Mouse (Mus musculus) left cerebral cortex, adult 6 months (tissue): ENCODE measurements around the gene Chst5. TPM values are rescaled to one million over a fixed set of nuclear protein-coding genes. Genes with fewer than 3 reads are reported as not detected.

Experiments used
- long read RNA-seq, 2 experiments: library from polyadenylated mRNA; unstranded; transcript quantifications; one replicate each; pipeline ENCODE4 v2.0.0; 2019 to 2020
- polyA plus RNA-seq: library from polyadenylated mRNA; unstranded; fragments of <200 nt; fragmentation: Nextera tagmentation; gene quantifications from 2 replicates; pipeline ENCODE4 v1.2.3, GENCODE M21; 2021

Chst5 gene
- 1.3 and 2.1 TPM in 2 replicates for polyA plus RNA-seq
- long read RNA-seq, experiment 1, transcript Chst5-201 (2 exons, 2,182 nt): major isoform, 15 of 16 reads
- long read RNA-seq, experiment 1, partial matches to known transcripts: 0 of 16 reads
- long read RNA-seq, experiment 1, other reads (novel, unspliced or antisense): 1 of 16 reads
- long read RNA-seq, experiment 2, partial matches to known transcripts: 2 of 4 reads
- long read RNA-seq, experiment 2, other reads (novel, unspliced or antisense): 0 of 4 reads

DNA sequence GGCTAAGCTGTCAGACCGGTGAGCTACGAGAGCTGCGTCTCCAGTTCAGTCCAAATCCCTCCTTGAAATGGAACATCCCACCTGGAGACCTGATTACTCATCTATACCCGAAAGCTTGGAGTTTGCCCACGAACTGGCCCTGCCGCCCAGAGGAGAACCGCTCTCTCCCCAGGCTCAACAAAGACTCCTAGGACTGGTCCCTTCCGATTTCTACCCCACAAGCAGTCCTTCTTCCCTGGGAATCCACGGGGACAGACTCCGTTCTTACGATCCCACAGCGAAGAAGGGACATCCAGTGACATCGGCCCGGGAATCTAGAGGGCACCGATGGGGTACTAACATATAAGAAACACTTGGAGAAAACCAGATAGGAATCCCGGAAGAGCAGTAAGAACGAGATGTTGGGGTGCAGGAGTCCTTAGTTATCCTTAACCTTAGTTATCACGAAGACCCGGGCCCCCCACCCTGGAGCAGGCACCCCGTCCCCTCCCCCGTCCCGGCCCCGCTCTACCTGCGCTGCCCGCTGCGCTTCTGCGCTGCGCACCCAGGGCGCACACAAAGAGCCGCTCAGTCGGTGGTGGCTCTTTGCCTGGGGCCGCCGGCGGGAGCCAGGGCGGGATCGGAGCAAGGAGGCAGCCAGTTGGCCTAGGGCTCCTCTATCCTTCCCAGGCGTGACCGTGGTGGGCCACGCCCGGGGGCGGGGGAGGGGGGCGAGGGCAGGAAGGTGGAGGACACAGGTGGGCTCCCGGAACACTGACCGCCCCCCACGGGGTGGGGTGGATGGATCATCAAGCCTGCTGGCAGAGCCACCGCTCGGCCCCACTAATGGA, at the start of gene Chst5:
Gene Chst5, minus strand, starts transcription at position 827 of the 830 bp plus-strand sequence.

DNA sequence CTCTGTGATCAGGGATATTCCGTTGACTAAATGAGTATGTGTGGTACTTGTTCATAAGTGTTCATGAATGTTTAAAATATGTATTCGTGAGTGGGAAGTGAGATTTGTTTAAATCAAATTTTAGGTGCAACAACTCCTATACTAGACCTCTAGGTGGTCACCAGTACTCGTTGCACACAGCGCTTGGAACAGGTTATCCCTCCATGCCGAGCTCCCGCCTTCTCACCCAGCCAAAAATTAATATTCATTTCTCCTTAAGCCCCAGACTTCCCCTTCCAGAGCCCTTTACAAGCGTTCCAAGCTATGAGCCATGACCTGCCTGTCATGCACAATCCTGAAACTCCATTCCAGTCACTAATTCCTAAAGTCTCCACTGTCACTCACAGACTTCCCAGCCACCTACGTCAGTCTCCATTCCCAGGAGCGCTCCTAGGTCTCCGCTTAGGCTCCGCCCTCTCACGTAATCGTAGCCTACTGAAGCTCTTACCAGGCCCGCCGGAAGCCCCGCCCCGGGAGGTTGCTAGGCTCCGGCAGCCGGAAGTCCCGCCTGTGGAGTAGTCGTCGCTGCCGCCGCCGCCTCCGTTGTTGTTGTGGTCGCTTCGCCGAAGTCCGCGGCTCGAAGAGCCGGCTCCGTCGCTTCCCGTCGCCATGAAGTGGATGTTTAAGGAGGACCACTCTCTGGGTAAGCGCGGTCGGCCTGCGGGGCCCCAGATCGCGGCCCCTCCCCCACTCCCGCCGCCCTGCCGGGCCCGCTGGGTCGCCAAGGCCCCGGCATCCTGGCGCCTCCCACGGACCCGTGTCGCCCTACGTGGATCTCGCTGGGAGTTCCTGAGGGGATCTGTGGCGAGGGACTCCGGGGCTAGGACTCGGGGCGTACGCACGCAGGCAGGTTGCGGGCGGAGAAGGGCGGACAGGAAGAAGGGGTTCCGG, 30.2 kb upstream of the Chst5 start, which contains the start of gene Gabarapl2:
Gene Gabarapl2, plus strand, starts transcription at position 533 of the 930 bp plus-strand sequence.

DNA sequence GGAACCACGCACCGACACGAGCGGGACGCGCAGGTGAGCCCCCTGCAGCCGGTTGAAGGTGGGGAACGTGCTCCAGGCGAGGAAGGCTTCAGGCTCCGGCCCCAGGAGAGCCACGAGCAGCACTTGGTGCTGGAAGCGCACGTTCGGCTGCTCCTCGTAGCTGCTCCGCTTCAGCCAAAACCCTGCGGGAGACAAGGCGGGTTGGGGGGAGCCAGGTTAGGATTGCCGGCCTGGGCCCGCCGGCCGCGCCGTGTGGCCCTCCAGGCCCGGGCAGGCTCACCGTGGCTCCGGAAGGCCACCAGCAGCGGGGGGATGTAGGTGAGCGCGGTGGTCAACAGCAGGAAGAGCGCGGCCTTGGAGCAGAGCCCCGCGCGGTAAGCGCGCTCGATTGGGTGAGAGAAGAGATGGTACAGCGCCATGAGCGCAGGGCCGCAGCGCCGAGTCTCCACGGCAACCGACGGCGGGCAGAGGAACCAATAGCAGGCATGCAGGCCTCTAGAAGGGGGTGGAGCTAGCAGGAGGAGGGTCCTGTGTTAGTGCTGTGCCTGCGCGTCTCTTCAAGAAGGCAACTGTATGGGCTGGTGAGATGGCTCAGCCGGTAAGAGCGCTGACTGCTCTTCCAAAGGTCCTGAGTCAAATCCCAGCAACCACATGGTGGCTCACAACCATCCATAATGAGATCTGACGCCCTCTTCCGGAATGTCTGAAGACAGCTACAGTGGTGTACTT, 23.3 kb upstream of the Chst5 start, which contains the start of gene Tmem231:
Gene Tmem231, minus strand, starts transcription at position 534 of the 729 bp plus-strand sequence.

DNA sequence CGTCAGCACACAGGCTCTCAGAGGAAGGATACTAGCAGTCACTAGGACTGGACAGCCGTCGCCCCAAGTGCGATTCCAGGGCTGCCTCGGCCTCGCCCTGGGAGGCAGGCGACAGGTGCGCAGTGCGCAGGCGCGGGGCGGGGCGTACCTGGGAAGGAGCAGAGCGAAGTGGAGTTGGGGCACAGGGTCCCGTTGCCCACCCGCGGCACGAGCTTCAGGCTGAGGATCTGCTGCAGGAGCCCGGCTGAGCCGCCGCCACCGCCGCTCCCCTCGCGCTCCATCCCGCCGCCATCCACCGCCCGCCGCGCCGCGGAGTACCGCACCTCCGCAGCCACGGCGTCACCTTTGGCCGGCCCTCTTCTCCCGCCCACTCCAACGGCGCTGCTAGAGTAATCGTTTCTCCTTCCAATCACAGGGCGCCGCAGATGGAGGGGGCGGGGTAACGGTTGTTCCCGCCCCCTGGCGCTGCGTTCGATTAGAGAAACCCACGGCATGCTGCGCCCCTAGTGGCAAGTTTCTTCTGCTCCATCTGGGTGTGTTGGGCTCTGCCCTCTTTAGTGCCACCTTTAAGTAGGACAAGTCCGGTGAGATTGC, 33.8 kb downstream of the Chst5 start, which contains the start of gene Tmem170:
Gene Tmem170, minus strand, starts transcription at position 396 of the 594 bp plus-strand sequence.

DNA sequence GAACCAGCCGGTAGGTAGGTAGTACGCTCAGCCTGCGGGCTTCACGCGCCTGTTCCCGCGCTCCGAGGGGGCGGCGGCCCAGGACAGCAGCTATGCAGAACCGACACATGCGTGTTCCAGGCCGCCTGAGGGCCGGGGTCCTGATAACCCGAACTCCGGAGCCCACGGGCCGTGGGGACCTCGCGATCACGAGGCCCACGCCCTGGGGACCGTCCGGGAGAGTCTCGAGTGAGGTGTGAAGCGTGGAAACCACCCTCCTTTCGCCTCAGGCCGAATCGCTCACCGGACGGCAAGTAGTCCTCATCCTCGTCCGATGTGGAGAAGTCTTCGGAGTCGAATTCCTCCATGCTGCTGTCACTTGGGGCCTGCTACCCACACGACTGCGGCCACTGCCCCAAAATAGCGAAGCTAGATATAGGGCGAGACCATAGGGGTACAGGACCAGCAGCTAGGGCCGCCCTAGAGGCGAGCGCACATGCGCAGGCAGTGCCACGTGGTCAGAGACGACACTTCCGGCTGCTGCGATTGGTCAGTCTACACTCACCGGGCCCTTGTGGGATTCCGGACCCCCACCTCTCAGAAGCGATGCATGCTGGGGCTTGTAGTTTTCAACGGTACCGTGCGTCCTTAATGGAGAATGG, 56.3 kb downstream of the Chst5 start, which contains the start of gene Cfdp1:
Gene Cfdp1, minus strand, starts transcription at position 431 of the 641 bp plus-strand sequence.

Other genes starting within 250 kb of the Chst5 start
- not detected in 2 replicates for gene Ctrb1, start 219.4 kb downstream of the Chst5 start, polyA plus RNA-seq
- 18.2 and 26.9 TPM in 2 replicates for gene Bcar1, start 166.6 kb downstream of the Chst5 start, polyA plus RNA-seq
- gene Cfdp1, start 56.2 kb downstream of the Chst5 start, polyA plus RNA-seq: 163 and 191 TPM in 2 replicates
- gene Tmem170, start 33.7 kb downstream of the Chst5 start, polyA plus RNA-seq: 3.8 and 5.4 TPM in 2 replicates
- 8.2 and 9.0 TPM in 2 replicates for gene Tmem231, start 23.4 kb upstream of the Chst5 start, polyA plus RNA-seq
- gene Gabarapl2, start 30.3 kb upstream of the Chst5 start, polyA plus RNA-seq: 492 and 602 TPM in 2 replicates
- 1.7 TPM in 2 replicates for gene Adat1, start 81.9 kb upstream of the Chst5 start, polyA plus RNA-seq
- 48.2 and 71.0 TPM in 2 replicates for gene Kars, start 100.9 kb upstream of the Chst5 start, polyA plus RNA-seq
- gene Terf2ip, start 101.0 kb upstream of the Chst5 start, polyA plus RNA-seq: 36.8 and 47.5 TPM in 2 replicates
- gene Gm6793, start 104.6 kb upstream of the Chst5 start, polyA plus RNA-seq: not detected in 2 replicates